Mouse (Mus musculus) megakaryocyte, embryonic 14.5 days (primary cell): ENCODE data around the gene Exosc5.

Experiments
- FLI1 ChIP-seq: IDR thresholded peaks from 2 replicates; pipeline ENCODE4 v1.6.1; 2012; ENCODE audit warnings: low read length, inconsistent platforms, mixed read lengths
- GATA1 ChIP-seq: IDR thresholded peaks from 3 replicates; pipeline ENCODE4 v1.6.1; 2012; ENCODE audit warnings: mixed read lengths, low read length, inconsistent platforms, borderline replicate concordance

DNA sequence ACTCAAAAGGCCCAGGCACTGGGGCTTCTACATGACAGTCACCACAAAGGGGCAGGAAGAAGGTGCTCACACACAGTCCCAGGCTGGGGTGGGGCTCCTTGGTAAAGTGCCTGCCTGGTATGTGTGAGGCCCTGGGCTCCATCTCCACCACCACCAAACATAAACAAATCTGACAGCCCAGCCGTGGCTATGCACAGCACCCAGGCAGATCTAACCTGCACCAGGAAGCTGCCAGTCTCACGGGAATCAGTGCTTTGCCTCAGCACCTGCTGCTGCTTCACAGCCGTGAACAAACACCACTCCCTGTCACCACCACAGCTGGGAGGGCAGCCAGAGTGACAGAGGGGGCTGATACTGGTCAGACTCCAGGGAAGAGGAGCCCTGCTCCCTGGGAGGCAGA, 22.6 kb upstream of the Exosc5 start:
- no peak for TF ChIP-seq GATA1
- no peak for TF ChIP-seq FLI1
